Mouse (Mus musculus) embryonic fibroblast, embryonic 13.5 days (primary cell): ENCODE results near the gene Pacs2.

Experiments
- CTCF ChIP-seq: IDR thresholded peaks from 2 replicates; pipeline ENCODE4 v1.5.1; 2011; ENCODE audit warnings: mild to moderate bottlenecking, control low read depth, low read length, moderate library complexity, borderline replicate concordance; ENCODE audit not compliant: insufficient read depth
- POLR2A ChIP-seq: IDR thresholded peaks from 2 replicates; pipeline ENCODE4 v1.6.1; 2011; ENCODE audit warnings: low read depth, mild to moderate bottlenecking, control low read depth, low read length, moderate library complexity

- TF ChIP-seq CTCF, result no peak
- no peak for TF ChIP-seq POLR2A
These were observed 57.0 kb downstream of the Pacs2 start for GRCm38 (mm10) chr12:113071321-113071720.
